Mouse (Mus musculus): ENCODE results near the gene Camkmt.

- no peak for TF ChIP-seq CTCF (IDR thresholded peaks at IDR 0.05; ENCODE audit: borderline replicate concordance, control insufficient read depth, extremely low read depth, insufficient read depth, low read length, poor library complexity)
- TF ChIP-seq POLR2A (IDR thresholded peaks at IDR 0.05; ENCODE audit: control insufficient read depth, extremely low read depth, insufficient read depth, low read length, poor library complexity): no peak
Measured at GRCm38 (mm10) chr17:85044466-85044865, 45.9 kb upstream of the Camkmt start.

Measured in thymus, adult 2 months (tissue).